Mouse (Mus musculus): ENCODE measurements at regions not wholly inside any gene's neighbourhood (a gene's known extent, or its start where the extent isn't known, plus 50 kb on each side); places are given as distances from the start of the nearest gene placed in this dataset.

GRCm38 (mm10) chr11:112219046-112219720 is 562.8 kb upstream of the Sox9 start:
- Histone ChIP-seq H3K4me1 (ENCODE audit: control insufficient read depth in 1 of 2, insufficient read depth in 2 of 2, low read length in 2 of 2) (no peaks in the 10 kb centered on the region), H3K9me3 (replicated peaks; ENCODE audit: insufficient read depth, low read length) (no peaks in the 10 kb centered on the region), H3K9ac (ENCODE audit: control insufficient read depth, low read depth, low read length, poor library complexity, severe bottlenecking) (no peak overlapping the region), H3K27ac (ENCODE audit: control insufficient read depth, low read depth, low read length) (no peak overlapping the region), H3K4me3 (ENCODE audit: control insufficient read depth in 1 of 2, insufficient read depth in 1 of 2, low read depth in 2 of 2, low read length in 2 of 2) (no peak overlapping the region), H3K27me3 (ENCODE audit: control insufficient read depth in 1 of 2, insufficient read depth in 2 of 2, low read length in 2 of 2) (no peaks in the 10 kb centered on the region), H3K79me2 (ENCODE audit: control insufficient read depth, insufficient read depth, low read length, poor library complexity) (no peaks in the 10 kb centered on the region), H3K36me3 (ENCODE audit: control insufficient read depth in 1 of 2, insufficient read depth in 2 of 2, low read length in 2 of 2) (no peaks in the 10 kb centered on the region)
- no peak for DNase-seq (ENCODE audit: low read depth, low spot score)
- TF ChIP-seq ELF1 (IDR thresholded peaks at IDR 0.05; ENCODE audit: low read depth, low read length) (no peak), UBTF (IDR thresholded peaks at IDR 0.05; ENCODE audit: borderline replicate concordance, insufficient read depth, low read depth, low read length) (no peak), MAX (IDR thresholded peaks at IDR 0.05; ENCODE audit: low read length) (no peak), NRF1 (IDR thresholded peaks at IDR 0.05; ENCODE audit: insufficient read depth, low read depth, low read length, poor library complexity, severe bottlenecking) (no peak), USF1 (IDR thresholded peaks at IDR 0.05; ENCODE audit: low read depth, low read length) (no peak), MAFK (IDR thresholded peaks at IDR 0.05; ENCODE audit: borderline replicate concordance, low read depth, low read length) (no peak), MYB (IDR thresholded peaks at IDR 0.05; ENCODE audit: low read depth, low read length) (no peak), KAT2A (conservative IDR thresholded peaks at IDR 0.05; ENCODE audit: low read depth, low read length) (no peak), MXI1 (IDR thresholded peaks at IDR 0.05; ENCODE audit: low read depth, low read length) (no peak), GABPA (IDR thresholded peaks at IDR 0.05; ENCODE audit: low read depth, low read length) (no peak), POLR2AphosphoS5 (IDR thresholded peaks at IDR 0.05; ENCODE audit: borderline replicate concordance, low read depth, low read length) (no peak), TCF12 (IDR thresholded peaks at IDR 0.05; ENCODE audit: low read depth, low read length) (no peak), MYC (IDR thresholded peaks at IDR 0.05; ENCODE audit: low read depth, low read length) (no peak)

GRCm38 (mm10) chr11:112234492-112235116 is 547.4 kb upstream of the Sox9 start:
- no peaks in the 10 kb centered on the region for H3K79me2 ChIP-seq (ENCODE audit: control insufficient read depth, insufficient read depth, low read length, poor library complexity)

More at GRCm38 (mm10) chr11:112234492-112235116, 547.4 kb upstream of the Sox9 start:
- Histone ChIP-seq H3K4me3 (ENCODE audit: control insufficient read depth in 1 of 2, insufficient read depth in 1 of 2, low read depth in 2 of 2, low read length in 2 of 2) (no peak overlapping the region), H3K27ac (ENCODE audit: control insufficient read depth, low read depth, low read length) (no peak overlapping the region), H3K9me3 (replicated peaks; ENCODE audit: insufficient read depth, low read length) (no peaks in the 10 kb centered on the region), H3K36me3 (ENCODE audit: control insufficient read depth in 1 of 2, insufficient read depth in 2 of 2, low read length in 2 of 2) (no peaks in the 10 kb centered on the region), H3K9ac (ENCODE audit: control insufficient read depth, low read depth, low read length, poor library complexity, severe bottlenecking) (no peak overlapping the region), H3K27me3 (ENCODE audit: control insufficient read depth in 1 of 2, insufficient read depth in 2 of 2, low read length in 2 of 2) (no peaks in the 10 kb centered on the region), H3K4me1 (ENCODE audit: control insufficient read depth in 1 of 2, insufficient read depth in 2 of 2, low read length in 2 of 2) (no peaks in the 10 kb centered on the region)
- TF ChIP-seq HCFC1 (IDR thresholded peaks at IDR 0.05; ENCODE audit: low read depth, low read length): no peak
- TF ChIP-seq MAX (IDR thresholded peaks at IDR 0.05; ENCODE audit: low read length): no peak
- no peak for TF ChIP-seq ZC3H11A (IDR thresholded peaks at IDR 0.05; ENCODE audit: low read depth, low read length)
- TF ChIP-seq MXI1 (IDR thresholded peaks at IDR 0.05; ENCODE audit: low read depth, low read length): no peak
- no peak for TF ChIP-seq ELF1 (IDR thresholded peaks at IDR 0.05; ENCODE audit: low read depth, low read length)
- no peak for TF ChIP-seq MAFK (IDR thresholded peaks at IDR 0.05; ENCODE audit: borderline replicate concordance, low read depth, low read length)
- TF ChIP-seq USF2 (IDR thresholded peaks at IDR 0.05; ENCODE audit: borderline replicate concordance in 1 of 2, insufficient read depth in 1 of 2, low read depth in 1 of 2, low read length in 2 of 2): no peak
- TF ChIP-seq MEF2A (IDR thresholded peaks at IDR 0.05; ENCODE audit: extremely low read depth, insufficient replicate concordance, low read depth, low read length, poor library complexity, severe bottlenecking): no peak
- TF ChIP-seq GATA1 (IDR thresholded peaks at IDR 0.05; ENCODE audit: low read depth, low read length): no peak
- no peak for TF ChIP-seq POLR2AphosphoS5 (IDR thresholded peaks at IDR 0.05; ENCODE audit: borderline replicate concordance, low read depth, low read length)
- no peak for TF ChIP-seq SMC3 (IDR thresholded peaks at IDR 0.05; ENCODE audit: low read depth, low read length)
- TF ChIP-seq MYC (IDR thresholded peaks at IDR 0.05; ENCODE audit: low read depth, low read length): no peak
- no peak for TF ChIP-seq ETS1 (IDR thresholded peaks at IDR 0.05; ENCODE audit: low read depth, low read length)
- TF ChIP-seq NRF1 (IDR thresholded peaks at IDR 0.05; ENCODE audit: insufficient read depth, low read depth, low read length, poor library complexity, severe bottlenecking): no peak
- no peak for TF ChIP-seq MYB (IDR thresholded peaks at IDR 0.05; ENCODE audit: low read depth, low read length)
- no peak for DNase-seq (ENCODE audit: low read depth, low spot score)
